Mouse (Mus musculus): ENCODE results near the gene Ptges3l. TPM values are rescaled to one million over a fixed set of nuclear protein-coding genes. Genes with fewer than 3 reads are reported as not detected.

Gene Ptges3l
- polyA plus RNA-seq, 1 experiment from 2014 or later = 2.8 TPM

DNA sequence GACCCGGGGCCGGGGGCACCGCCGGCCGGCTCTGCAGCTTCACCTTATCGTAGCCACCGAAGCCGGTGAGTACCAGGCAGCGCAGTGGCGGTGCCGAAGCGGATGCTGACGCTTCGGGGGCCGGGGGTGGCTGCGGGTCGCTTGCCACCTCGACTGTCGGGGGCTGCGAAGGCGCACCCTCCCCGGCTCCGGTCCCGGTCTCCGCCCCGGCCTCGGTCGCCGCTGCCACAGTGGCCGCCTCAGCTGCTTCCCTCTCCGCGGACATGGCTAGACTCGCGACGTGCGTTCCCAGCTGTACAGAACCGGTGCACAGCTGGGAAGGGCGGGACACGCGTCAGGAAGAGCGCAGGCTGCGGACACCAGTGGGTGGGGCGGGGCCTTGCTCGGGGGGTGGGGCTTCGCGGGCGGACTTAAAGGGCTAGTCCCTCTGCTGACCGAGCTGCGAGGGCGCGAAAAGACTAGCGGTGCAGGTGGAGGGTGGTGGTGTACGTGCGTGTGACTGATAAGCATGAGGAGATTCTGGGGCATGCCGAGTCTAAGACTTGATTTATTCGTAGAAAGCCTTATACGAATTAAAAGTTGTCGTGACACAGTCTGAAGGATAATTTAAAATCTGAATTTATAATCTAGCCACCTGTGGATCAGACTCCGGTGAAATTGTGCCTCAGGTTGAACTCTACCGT lies 40.9 kb upstream of the Ptges3l start, which contains the start of gene Vat1:
TSS of gene Vat1 (minus strand) at position 362 of the 683 bp plus-strand sequence.
- Histone ChIP-seq H3K4me1 (replicated peaks) (peaks cover 67% of the 10 kb centered on the region), H3K9ac (peak within 1 kb of the TSS; percentile 98), H3K9me3 (no peaks in the 10 kb centered on the region), H3K36me3 (peaks cover 21% of the 10 kb centered on the region), H3K4me3 (peak within 1 kb of the TSS; percentile 94), H3K27me3 (no peaks in the 10 kb centered on the region), H3K27ac (peak within 1 kb of the TSS; percentile 97), H3K4me2 (peak within 1 kb of the TSS; percentile 92)
- 2% methylated on average over 55 of the region's 60 CpGs for WGBS
- ATAC-seq (ENCODE audit: low FRiP score) = peak; percentile 70

DNA sequence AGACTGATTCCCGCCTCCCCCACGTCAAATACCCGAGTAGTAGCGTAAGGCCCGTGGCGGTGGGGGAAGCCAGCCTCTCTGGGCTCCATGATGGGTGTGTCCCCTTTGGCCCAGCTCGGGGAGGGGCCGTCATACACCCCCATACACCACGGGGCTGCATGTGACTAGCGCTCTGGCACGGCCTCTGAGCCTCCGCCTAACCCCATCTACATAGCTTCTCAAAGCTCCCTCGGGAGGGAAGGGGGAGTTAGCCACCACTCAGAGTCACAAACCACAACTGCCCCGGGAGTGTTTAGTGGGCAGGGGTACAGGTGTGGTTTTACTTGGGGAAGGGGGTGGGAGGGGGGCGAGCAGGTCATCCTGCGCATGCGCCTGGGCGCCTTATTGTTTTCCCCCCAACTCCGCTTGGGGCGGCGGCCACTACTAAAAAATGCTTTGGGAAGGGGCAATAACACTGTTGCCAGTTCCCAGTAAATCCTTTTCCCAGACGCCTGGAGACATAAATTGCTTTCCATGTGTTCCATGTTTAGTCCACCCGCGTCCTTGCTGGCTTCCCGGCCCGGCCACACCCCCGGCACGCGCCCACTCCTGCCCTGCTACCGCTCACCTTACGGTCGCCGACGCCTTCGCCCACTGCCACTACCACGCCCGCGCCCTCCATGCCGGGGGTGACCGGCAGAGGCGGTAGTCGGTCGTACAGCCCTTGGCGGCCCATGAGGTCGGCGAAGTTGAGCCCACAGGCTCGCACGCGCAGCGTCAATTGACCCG lies 40.2 kb upstream of the Ptges3l start:
- H3K4me2 ChIP-seq = peak overlapping the region; percentile 92
- peak overlapping the region; percentile 98 for H3K9ac ChIP-seq
- WGBS = 2% methylated on average over 51 of the region's 51 CpGs
- H3K27me3 ChIP-seq = no peaks in the 10 kb centered on the region
- H3K4me3 ChIP-seq = peak overlapping the region; percentile 94
- H3K4me1 ChIP-seq (replicated peaks) = peaks cover 61% of the 10 kb centered on the region
- H3K27ac ChIP-seq = peak overlapping the region; percentile 97
- H3K9me3 ChIP-seq = no peaks in the 10 kb centered on the region
- peaks cover 24% of the 10 kb centered on the region for H3K36me3 ChIP-seq
- ATAC-seq (ENCODE audit: low FRiP score) = peak; percentile 44

DNA sequence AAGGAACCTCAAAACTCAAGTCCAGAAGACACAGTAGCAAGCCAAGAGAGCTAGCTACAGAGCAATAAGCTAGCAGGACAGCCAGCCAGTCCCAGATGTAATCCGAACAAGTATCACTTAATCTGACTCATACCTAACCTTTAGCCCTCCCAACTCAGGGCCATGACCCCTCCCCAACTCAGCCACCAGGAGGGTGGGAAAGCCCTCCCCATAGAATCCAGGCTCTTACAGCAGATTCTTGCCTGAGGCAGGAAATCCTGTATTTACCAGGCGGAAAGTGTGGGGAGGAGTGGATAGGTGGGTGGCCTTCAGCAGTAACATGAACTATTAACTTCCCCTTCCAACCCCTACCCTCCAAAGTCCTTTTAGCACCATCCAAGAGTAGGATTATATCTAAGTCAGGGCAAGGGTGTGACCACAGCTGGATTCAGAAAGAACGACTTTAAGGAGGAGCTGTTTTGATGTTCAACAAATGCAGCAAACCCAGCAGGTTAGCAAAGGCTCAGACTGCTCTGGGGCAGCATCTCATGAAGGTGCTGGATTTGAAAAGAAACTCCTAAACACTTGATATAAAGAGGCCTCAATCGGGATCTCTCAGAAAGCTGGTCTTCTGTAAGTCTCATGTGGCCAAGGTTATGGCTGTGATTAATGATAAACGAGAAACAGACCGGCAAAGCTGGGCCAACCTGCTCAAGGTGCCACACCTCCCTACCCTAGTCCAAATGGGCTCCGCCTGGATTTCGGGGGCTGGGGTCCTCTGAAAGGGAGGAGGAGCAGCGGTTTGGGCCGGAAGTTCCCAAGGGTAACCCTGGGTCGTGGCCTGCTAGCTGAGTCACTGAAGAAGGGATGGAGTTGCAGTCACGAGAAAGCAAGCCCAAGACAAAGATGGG lies 39.3 kb upstream of the Ptges3l start, which contains the start of gene Rnd2:
TSS of gene Rnd2 (plus strand) at position 789 of the 890 bp plus-strand sequence.
- peak within 1 kb of the TSS; percentile 98 for H3K9ac ChIP-seq
- ATAC-seq (ENCODE audit: low FRiP score) = no peak
- peak within 1 kb of the TSS; percentile 92 for H3K4me2 ChIP-seq
- H3K4me1 ChIP-seq (replicated peaks) = peaks cover 55% of the 10 kb centered on the region
- H3K4me3 ChIP-seq = peak within 1 kb of the TSS; percentile 94
- no peaks in the 10 kb centered on the region for H3K27me3 ChIP-seq
- peak within 1 kb of the TSS; percentile 97 for H3K27ac ChIP-seq
- WGBS = 10% methylated on average over 12 of the region's 12 CpGs
- H3K9me3 ChIP-seq = no peaks in the 10 kb centered on the region
- H3K36me3 ChIP-seq = peaks cover 32% of the 10 kb centered on the region

DNA sequence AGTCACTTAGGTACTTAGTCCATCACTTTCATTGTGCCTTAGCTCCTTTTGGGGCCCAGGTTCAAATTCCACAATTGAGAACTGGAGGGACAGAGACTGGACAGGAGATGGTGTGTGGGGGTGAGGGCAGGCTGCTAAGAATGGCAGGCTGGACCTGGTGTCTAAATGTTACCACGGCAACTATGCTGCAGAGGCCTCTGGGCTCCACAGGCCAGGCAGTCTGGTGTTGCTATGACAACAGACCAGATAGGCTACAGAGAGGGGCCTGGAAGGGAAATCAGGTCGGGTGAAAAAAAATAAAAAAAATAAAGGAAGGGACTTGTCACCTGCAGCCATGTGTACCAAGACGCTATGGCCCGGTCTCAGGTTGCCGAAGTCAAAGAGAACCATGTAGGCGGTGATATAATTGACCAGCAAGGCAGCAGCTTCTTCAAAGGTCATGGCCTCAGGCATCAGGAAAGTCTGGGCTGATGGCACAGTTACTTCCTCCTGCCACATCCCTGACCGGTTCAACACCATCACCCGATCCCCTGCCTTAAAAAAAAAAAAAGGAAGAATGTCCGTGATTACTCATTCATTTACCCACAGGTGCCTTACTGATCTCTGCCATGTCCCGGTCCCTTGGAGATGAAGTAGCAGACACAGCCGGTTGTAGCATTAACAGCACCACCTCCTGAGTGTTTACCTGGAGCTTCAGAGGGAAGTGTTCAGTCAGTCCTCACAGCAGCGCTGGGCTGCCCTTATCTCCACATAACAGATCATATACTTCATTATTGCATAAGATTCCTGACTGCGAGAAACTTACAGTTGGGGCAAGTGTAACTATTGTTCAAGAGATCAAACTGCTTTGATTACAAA lies 37.7 kb upstream of the Ptges3l start:
- H3K9ac ChIP-seq = peak overlapping the region; percentile 98
- peak overlapping the region; percentile 92 for H3K4me2 ChIP-seq
- no peaks in the 10 kb centered on the region for H3K27me3 ChIP-seq
- 28% methylated on average over 13 of the region's 13 CpGs for WGBS
- H3K27ac ChIP-seq = peak overlapping the region; percentile 64
- peaks cover 49% of the 10 kb centered on the region for H3K36me3 ChIP-seq
- ATAC-seq (ENCODE audit: low FRiP score) = no peak
- H3K4me3 ChIP-seq = peak overlapping the region; percentile 94
- H3K9me3 ChIP-seq = no peaks in the 10 kb centered on the region
- H3K4me1 ChIP-seq (replicated peaks) = peaks cover 46% of the 10 kb centered on the region

DNA sequence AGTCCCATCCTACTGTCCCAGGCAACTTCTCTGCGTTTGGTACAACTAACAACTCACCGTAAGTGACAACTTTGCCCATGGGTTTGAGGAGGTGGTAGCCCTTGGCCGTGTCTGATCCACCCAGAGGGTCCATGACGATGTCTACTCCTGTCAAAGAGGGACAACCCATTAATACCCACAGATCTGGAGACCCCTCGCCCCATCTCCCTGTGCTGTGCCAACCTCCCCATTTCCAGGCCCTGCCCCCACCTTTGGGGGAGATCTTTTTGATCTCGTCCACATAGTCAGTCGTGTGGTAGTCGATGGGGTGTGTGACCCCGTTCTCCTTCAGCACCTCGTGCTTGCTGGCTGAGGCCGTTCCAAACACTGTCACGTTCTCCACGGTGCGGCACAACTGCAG lies 37.0 kb upstream of the Ptges3l start:
- Histone ChIP-seq H3K4me1 (replicated peaks) (peaks cover 39% of the 10 kb centered on the region), H3K27me3 (no peaks in the 10 kb centered on the region), H3K9me3 (no peaks in the 10 kb centered on the region), H3K4me3 (no peak overlapping the region), H3K4me2 (peak overlapping the region; percentile 92; the same call in 1 of the 2 replicates), H3K9ac (0 out of 2 replicates have a peak overlapping the region, but pooled peaks have one; percentile 24), H3K27ac (peak overlapping the region; percentile 64; the same call in 1 of the 2 replicates), H3K36me3 (peaks cover 55% of the 10 kb centered on the region)
- 58% methylated on average over 14 of the region's 14 CpGs for WGBS
- no peak for ATAC-seq (ENCODE audit: low FRiP score)

DNA sequence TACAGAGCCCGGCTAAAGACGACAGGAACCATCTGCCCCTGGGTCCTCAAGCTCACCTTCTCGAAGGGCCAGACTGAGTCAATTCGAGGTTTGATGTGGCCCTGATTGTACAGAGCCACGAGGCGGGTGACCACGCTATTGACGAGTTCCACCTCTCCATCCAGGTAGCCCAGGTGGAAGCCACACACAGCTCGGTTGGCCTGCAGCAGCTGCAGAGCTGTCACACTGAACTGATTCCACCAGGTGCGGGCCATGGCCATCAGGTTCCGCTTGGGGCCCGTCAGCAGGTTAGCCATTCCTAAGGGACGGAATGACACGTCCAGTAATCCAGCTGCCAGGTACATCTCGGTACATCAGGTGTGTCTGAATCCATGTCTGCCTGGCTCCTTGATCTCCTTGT lies 35.2 kb upstream of the Ptges3l start:
- peaks cover 29% of the 10 kb centered on the region for H3K4me1 ChIP-seq (replicated peaks)
- WGBS = 92% methylated on average over 15 of the region's 15 CpGs
- H3K4me3 ChIP-seq = no peak overlapping the region
- no peaks in the 10 kb centered on the region for H3K27me3 ChIP-seq
- no peak overlapping the region for H3K9ac ChIP-seq
- H3K36me3 ChIP-seq = peaks cover 66% of the 10 kb centered on the region
- no peaks in the 10 kb centered on the region for H3K9me3 ChIP-seq
- no peak overlapping the region for H3K27ac ChIP-seq
- no peak overlapping the region for H3K4me2 ChIP-seq
- no peak for ATAC-seq (ENCODE audit: low FRiP score)

DNA sequence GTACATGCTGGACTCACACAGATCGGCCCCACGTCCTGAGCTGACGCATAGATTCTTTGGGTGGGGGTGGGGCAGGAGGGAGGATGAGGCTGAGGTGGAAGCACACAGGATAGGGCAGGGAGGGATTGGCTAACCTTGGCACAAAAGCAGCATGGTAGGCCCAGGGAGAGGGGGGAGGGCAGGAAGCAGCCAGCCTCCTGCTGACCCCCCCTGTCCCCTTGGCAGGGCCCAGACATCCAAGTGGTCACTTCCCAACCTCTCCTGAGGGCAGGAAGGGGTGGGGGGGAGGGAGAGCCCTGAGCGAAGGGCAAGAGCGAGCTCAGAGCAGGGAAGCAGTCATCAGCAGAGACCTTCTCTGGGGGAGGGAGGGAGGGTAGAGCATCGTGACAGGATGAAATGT lies 34.6 kb upstream of the Ptges3l start:
- Histone ChIP-seq H3K27me3 (no peaks in the 10 kb centered on the region), H3K4me2 (no peak overlapping the region), H3K27ac (no peak overlapping the region; the same call in 1 of the 2 replicates), H3K9me3 (no peaks in the 10 kb centered on the region), H3K9ac (no peak overlapping the region; the same call in 1 of the 2 replicates), H3K4me3 (no peak overlapping the region), H3K4me1 (replicated peaks) (peaks cover 32% of the 10 kb centered on the region), H3K36me3 (peaks cover 66% of the 10 kb centered on the region)
- ATAC-seq (ENCODE audit: low FRiP score) = no peak
- WGBS = 39% methylated on average over 6 of the region's 6 CpGs

DNA sequence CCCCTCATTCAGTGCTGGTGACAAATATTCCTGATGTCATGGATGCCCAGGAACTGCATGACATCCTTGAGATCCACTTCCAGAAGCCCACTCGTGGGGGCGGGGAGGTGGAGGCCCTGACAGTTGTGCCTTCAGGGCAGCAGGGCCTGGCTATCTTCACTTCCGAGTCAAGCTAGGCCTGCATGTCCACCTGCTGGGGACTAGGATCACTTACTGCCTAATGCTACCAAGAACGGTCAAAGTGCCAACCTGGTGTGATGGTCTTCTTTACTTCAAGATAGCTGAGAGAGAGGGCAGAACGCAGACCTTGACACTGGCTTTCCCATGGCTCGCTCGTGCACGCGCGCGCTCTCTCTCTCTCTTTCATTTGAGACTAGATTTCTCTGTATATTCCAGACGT lies 33.1 kb upstream of the Ptges3l start:
- WGBS = 85% methylated on average over 12 of the region's 12 CpGs

DNA sequence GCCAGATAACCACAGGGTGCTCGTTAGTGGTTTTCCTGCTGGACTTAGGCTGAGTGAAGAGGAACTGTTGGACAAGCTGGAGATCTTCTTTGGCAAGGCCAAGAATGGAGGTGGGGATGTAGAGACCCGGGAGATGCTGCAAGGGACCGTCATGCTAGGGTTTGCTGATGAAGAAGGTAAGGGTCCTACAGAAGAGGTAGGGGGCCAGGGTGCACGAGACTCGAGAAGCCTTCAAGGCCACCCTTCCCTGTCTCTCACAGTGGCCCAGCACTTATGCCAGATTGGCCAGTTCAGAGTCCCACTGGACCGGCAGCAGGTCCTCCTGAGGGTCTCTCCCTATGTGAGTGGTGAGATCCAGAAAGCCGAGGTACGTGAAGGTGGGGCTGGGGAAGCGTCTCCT lies 32.5 kb upstream of the Ptges3l start:
- Histone ChIP-seq H3K4me1 (replicated peaks) (peaks cover 11% of the 10 kb centered on the region), H3K9ac (no peak overlapping the region), H3K27ac (no peak overlapping the region), H3K4me3 (no peak overlapping the region), H3K36me3 (peaks cover 65% of the 10 kb centered on the region), H3K27me3 (no peaks in the 10 kb centered on the region), H3K4me2 (no peak overlapping the region), H3K9me3 (no peaks in the 10 kb centered on the region)
- ATAC-seq (ENCODE audit: low FRiP score) = no peak
- WGBS = 89% methylated on average over 9 of the region's 9 CpGs

More for the DNA sequence above, 33.1 kb upstream of the Ptges3l start:
- H3K27me3 ChIP-seq = no peaks in the 10 kb centered on the region
- H3K4me1 ChIP-seq (replicated peaks) = peaks cover 17% of the 10 kb centered on the region
- no peak overlapping the region for H3K27ac ChIP-seq
- no peaks in the 10 kb centered on the region for H3K9me3 ChIP-seq
- no peak overlapping the region for H3K4me2 ChIP-seq
- ATAC-seq (ENCODE audit: low FRiP score) = no peak
- no peak overlapping the region for H3K4me3 ChIP-seq
- H3K9ac ChIP-seq = 0 out of 2 replicates have a peak overlapping the region, but pooled peaks have one; percentile 3
- H3K36me3 ChIP-seq = peaks cover 66% of the 10 kb centered on the region

DNA sequence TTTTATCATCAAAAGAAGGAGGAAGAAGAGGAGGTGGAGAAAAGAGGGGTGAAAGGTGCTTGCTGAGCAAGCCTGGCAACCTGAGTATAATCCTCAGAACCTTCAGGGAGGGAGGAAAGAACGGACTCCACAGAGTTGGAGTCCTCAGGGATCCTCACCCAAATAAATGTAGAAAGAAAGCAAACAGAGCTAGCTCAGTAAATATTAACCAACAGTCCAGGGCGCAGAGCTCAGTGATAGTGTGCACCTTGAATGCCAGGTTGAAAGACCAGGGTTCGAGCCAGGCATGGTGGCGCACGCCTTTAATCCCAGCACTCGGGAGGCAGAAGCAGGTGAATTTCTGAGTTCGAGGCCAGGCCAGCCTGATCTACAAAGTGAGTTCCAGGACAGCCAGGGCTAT lies 30.5 kb upstream of the Ptges3l start:
- peaks cover 46% of the 10 kb centered on the region for H3K36me3 ChIP-seq
- no peak overlapping the region for H3K27ac ChIP-seq
- H3K4me1 ChIP-seq (replicated peaks) = 0 out of 2 replicates have a peak, but pooled peaks cover 5% of the 10 kb centered on the region
- no peak overlapping the region for H3K4me2 ChIP-seq
- no peak for ATAC-seq (ENCODE audit: low FRiP score)
- no peaks in the 10 kb centered on the region for H3K27me3 ChIP-seq
- no peak overlapping the region; the same call in 1 of the 2 replicates for H3K9ac ChIP-seq
- no peaks in the 10 kb centered on the region for H3K9me3 ChIP-seq
- no peak overlapping the region for H3K4me3 ChIP-seq
- WGBS = 90% methylated on average over 7 of the region's 7 CpGs

DNA sequence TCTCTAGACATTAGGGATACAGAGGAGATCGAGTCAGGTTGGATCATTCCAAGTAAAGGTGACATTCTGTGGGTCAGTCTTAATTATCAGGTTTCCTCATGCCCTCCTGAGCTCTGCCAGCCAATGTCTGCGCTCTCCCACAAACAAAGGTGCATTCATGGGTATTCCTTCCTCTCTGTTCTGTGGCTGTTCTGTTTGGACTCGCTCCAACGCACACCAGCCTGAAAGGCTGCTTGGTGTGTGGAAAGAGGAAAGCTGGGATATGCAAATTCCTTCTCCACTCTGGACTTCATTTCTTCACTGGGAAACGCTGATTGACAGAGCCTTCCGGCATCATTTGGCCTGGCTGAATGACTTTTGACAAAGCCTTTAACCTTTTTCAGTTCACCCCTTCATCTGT lies 29.6 kb upstream of the Ptges3l start:
- 0 out of 2 replicates have a peak, but pooled peaks have one; percentile 17 for ATAC-seq (ENCODE audit: low FRiP score)
- no peak overlapping the region for H3K4me2 ChIP-seq
- WGBS = 41% methylated on average over 6 of the region's 6 CpGs
- H3K9me3 ChIP-seq = no peaks in the 10 kb centered on the region
- H3K27me3 ChIP-seq = no peaks in the 10 kb centered on the region
- H3K36me3 ChIP-seq = peaks cover 37% of the 10 kb centered on the region
- H3K27ac ChIP-seq = peak overlapping the region; percentile 48; the same call in 1 of the 2 replicates
- 0 out of 2 replicates have a peak, but pooled peaks cover 5% of the 10 kb centered on the region for H3K4me1 ChIP-seq (replicated peaks)
- H3K4me3 ChIP-seq = no peak overlapping the region
- no peak overlapping the region for H3K9ac ChIP-seq
